Mouse (Mus musculus): ENCODE measurements around the gene Dip2c.

DNA sequence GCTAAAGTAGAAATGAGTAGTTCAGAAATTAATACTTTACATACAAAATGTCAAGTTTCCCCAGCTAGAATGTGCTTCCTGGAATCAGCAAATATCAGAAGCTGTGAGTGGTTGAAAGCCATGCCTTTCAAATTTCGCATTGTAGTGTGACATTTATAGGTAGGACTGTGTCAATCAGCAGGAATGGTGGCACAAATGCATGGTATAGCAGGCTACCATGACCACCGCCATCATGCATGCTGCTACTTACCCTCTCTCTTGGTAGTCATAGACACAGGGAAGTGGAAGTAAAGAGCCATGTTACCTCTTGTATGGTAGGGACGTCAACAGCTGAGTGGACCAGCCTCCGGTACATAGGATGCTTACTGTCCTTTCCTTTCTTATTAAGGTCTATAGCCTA, 421.0 kb downstream of the Dip2c start:
- TF ChIP-seq POLR2A (IDR thresholded peaks at IDR 0.05; ENCODE audit: borderline replicate concordance, control insufficient read depth, low read depth, low read length): no peak
- TF ChIP-seq CTCF (IDR thresholded peaks at IDR 0.05; ENCODE audit: control insufficient read depth, insufficient read depth, low read length): no peak
